ENCODE assay signal across 9 mouse cellular contexts in genomic region chr3:68534571-68535051, GRCm38 (mm10).
DNase-seq lines count a peak whose midpoint lies in the region; ATAC-seq lines count a peak whose summit lies in the region.
"Had no signal": no experiment of that assay in that cellular context is flagged by ENCODE, and none has a peak within 500 bp of the region (broad histone marks: within the 10 kb centered on the region; RNA-seq: fewer than 3 reads in every experiment).

No protein-coding gene starts in this region.

- H3K9ac ChIP-seq in intestine, embryonic 15.5 days: no peak overlapping the region

- intact Hi-C loops in heart, postnatal 25 days (cut with DNase I): no loop called here

- peaks cover 21% of the 10 kb centered on the region for H3K4me1 ChIP-seq in embryonic facial prominence, embryonic 10.5 days
- peaks cover 3% of the 10 kb centered on the region; the same call in 1 of the 2 replicates for H3K4me1 ChIP-seq in intestine, embryonic 15.5 days (replicated peaks)

- peak; percentile 37 for ATAC-seq in intestine, embryonic 15.5 days
- no peak for ATAC-seq in granulocyte monocyte progenitor cell, adult 5-6 weeks (replicated peaks; ENCODE audit: poor library complexity, severe bottlenecking)

- no peak overlapping the region for H3K4me2 ChIP-seq in intestine, embryonic 15.5 days (replicated peaks)

- H3K9me3 ChIP-seq in embryonic facial prominence, embryonic 10.5 days: peaks cover 9% of the 10 kb centered on the region; the same call in 1 of the 2 replicates
- no peaks in the 10 kb centered on the region for H3K9me3 ChIP-seq in intestine, embryonic 15.5 days

- H3K36me3 ChIP-seq in embryonic facial prominence, embryonic 10.5 days (replicated peaks): peaks cover 4% of the 10 kb centered on the region; the same call in 1 of the 2 replicates
- no peaks in the 10 kb centered on the region for H3K36me3 ChIP-seq in intestine, embryonic 15.5 days

- no peak overlapping the region for H3K4me3 ChIP-seq in embryonic facial prominence, embryonic 10.5 days
- no peak overlapping the region for H3K4me3 ChIP-seq in intestine, embryonic 15.5 days (replicated peaks)

- peak; percentile 90 for DNase-seq in heart, adult 11 months
- DNase-seq in heart, postnatal 25 days (ENCODE audit: low spot score): no peak
- peak; percentile 45 for DNase-seq in embryonic facial prominence, embryonic 10.5 days (ENCODE audit: low spot score)
- peak; percentile 35 for DNase-seq in lung, postnatal 36 days
- no peak for DNase-seq in ovary, adult 18-20 months (ENCODE audit: low spot score)
- no peak for DNase-seq in thymus, postnatal 36 days
- DNase-seq: cerebellum, adult 2 months had no signal

- WGBS in embryonic facial prominence, embryonic 10.5 days: 15% methylated on average over 7 of the region's 7 CpGs
- WGBS in intestine, embryonic 15.5 days: 27% methylated on average over 7 of the region's 7 CpGs

- H3K27ac ChIP-seq in embryonic facial prominence, embryonic 10.5 days (replicated peaks): no peak overlapping the region
- H3K27ac ChIP-seq in intestine, embryonic 15.5 days: no peak overlapping the region

- H3K27me3 ChIP-seq in embryonic facial prominence, embryonic 10.5 days (replicated peaks; ENCODE audit: low read depth, poor library complexity, severe bottlenecking): no peaks in the 10 kb centered on the region
- no peaks in the 10 kb centered on the region for H3K27me3 ChIP-seq in intestine, embryonic 15.5 days (replicated peaks)

Comparison
In these comparisons a context has a peak if more than half of its experiments do, and no peak if none do; other contexts are left out.
1. DNase-seq: peak in heart, adult 11 months (single experiment), embryonic facial prominence, embryonic 10.5 days (single experiment) and lung, postnatal 36 days (single experiment); none in heart, postnatal 25 days (single experiment), ovary, adult 18-20 months (single experiment) and thymus, postnatal 36 days (0 of 2).